Mouse (Mus musculus) megakaryocyte, embryonic 14.5 days (primary cell): ENCODE results near the gene Twf2.

Experiments used
- FLI1 ChIP-seq: IDR thresholded peaks from 2 replicates; pipeline ENCODE4 v1.6.1; 2012; ENCODE audit warnings: low read length, inconsistent platforms, mixed read lengths
- GATA1 ChIP-seq: IDR thresholded peaks from 3 replicates; pipeline ENCODE4 v1.6.1; 2012; ENCODE audit warnings: mixed read lengths, low read length, inconsistent platforms, borderline replicate concordance

- no peak for TF ChIP-seq FLI1
- TF ChIP-seq GATA1: no peak
These were observed 55.5 kb downstream of the Twf2 start for GRCm38 (mm10) chr9:106258412-106258811.
